Mouse (Mus musculus) E14TG2a.4 (cell line): Measurements from ENCODE around the gene Mboat1.

Experiments
- CTCF ChIP-seq: conservative IDR thresholded peaks from 2 replicates; pipeline ENCODE4 v1.5.1; 2014; ENCODE audit warnings: low read length
- NANOG ChIP-seq: IDR thresholded peaks from 2 replicates; pipeline ENCODE4 v1.6.1; 2014; ENCODE audit warnings: borderline replicate concordance, low read length, mixed read lengths

DNA sequence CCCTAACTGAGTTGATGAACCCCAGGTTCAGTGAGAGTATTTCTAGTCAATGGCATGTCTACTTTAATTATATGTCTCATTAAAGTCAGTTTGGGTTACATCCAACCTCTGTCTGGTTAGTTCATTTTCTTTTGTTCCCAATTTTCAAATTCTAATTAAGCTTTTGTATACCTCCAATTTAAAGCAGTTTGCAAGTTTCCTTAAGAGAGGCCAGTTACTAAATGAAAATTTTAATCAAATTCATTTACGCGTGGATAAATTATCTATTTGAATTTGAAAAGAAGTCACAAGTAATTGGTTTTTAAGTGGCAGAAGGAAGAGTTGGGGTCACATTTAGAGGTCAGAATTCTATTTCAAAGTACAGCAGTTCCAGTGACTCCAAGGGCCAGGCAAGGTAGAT, 27.2 kb downstream of the Mboat1 start:
- TF ChIP-seq CTCF (no peak), NANOG (no peak)
